Mouse (Mus musculus) ovary, postnatal 36 days (tissue): Measurements from ENCODE around the gene Iqcb1.
A peak's percentile ranks its signal among the peaks of the same experiment; 100 is the strongest.

Experiments
- DNase-seq: peaks from one replicate; pipeline ENCODE4 v3.0.0; 2022; ENCODE audit warnings: low spot score, mixed read lengths

Iqcb1 gene

GRCm38 (mm10) chr16:36875276-36875851, 47.2 kb downstream of the Iqcb1 start:
- DNase-seq: no peak

GRCm38 (mm10) chr16:36877316-36877715, 49.1 kb downstream of the Iqcb1 start:
- DNase-seq: no peak

- DNase-seq: no peak
These were observed 54.7 kb downstream of the Iqcb1 start for GRCm38 (mm10) chr16:36882737-36883343.

GRCm38 (mm10) chr16:36884881-36885280, 56.7 kb downstream of the Iqcb1 start:
- no peak for DNase-seq

- DNase-seq: no peak
These were observed 57.7 kb downstream of the Iqcb1 start for GRCm38 (mm10) chr16:36885912-36886311.

GRCm38 (mm10) chr16:36887546-36887945, 59.4 kb downstream of the Iqcb1 start:
- DNase-seq: peak; percentile 46

- DNase-seq: no peak
These were observed 62.4 kb downstream of the Iqcb1 start for GRCm38 (mm10) chr16:36890559-36890958.

GRCm38 (mm10) chr16:36891415-36891814, 63.2 kb downstream of the Iqcb1 start:
- DNase-seq: no peak

- DNase-seq: no peak
These were observed 65.1 kb downstream of the Iqcb1 start for GRCm38 (mm10) chr16:36893317-36893716.

GRCm38 (mm10) chr16:36896712-36897111, 68.5 kb downstream of the Iqcb1 start:
- no peak for DNase-seq

GRCm38 (mm10) chr16:36903156-36903555, 75.0 kb downstream of the Iqcb1 start:
- DNase-seq: no peak

GRCm38 (mm10) chr16:36911909-36912308, 83.7 kb downstream of the Iqcb1 start:
- DNase-seq: no peak

GRCm38 (mm10) chr16:36912311-36912710, 84.1 kb downstream of the Iqcb1 start:
- DNase-seq: no peak

- DNase-seq: no peak
These were observed 86.0 kb downstream of the Iqcb1 start for GRCm38 (mm10) chr16:36914195-36914594.

GRCm38 (mm10) chr16:36918505-36918904, 90.3 kb downstream of the Iqcb1 start:
- no peak for DNase-seq

GRCm38 (mm10) chr16:36920410-36920809, 92.2 kb downstream of the Iqcb1 start:
- no peak for DNase-seq

- DNase-seq: no peak
These were observed 93.0 kb downstream of the Iqcb1 start for GRCm38 (mm10) chr16:36921067-36921613.

- DNase-seq: no peak
These were observed 93.8 kb downstream of the Iqcb1 start for GRCm38 (mm10) chr16:36921980-36922379.
